Mouse (Mus musculus) adrenal gland, postnatal 10 days (tissue): Measurements from ENCODE around the gene Ttc23. TPM values are rescaled to one million over a fixed set of nuclear protein-coding genes. Genes with fewer than 3 reads are reported as not detected.
A peak's percentile ranks its signal among the peaks of the same experiment; 100 is the strongest.

Source experiments
- DNase-seq: peaks from one replicate; pipeline ENCODE4 v3.0.0; 2021; ENCODE audit warnings: mixed read lengths
- long read RNA-seq, 2 experiments: library from polyadenylated mRNA; stranded (forward); transcript quantifications; one replicate each; pipeline ENCODE4 v2.0.0; 2021
- total RNA-seq, 2 experiments: library from RNA; stranded (reverse); gene quantifications; 2 replicates each; pipeline ENCODE4 v1.2.3; 2021

The Ttc23 gene
- 10 to 100 TPM; 30.5 to 42.8 TPM for total RNA-seq
- long read RNA-seq, experiment 1, transcript Ttc23-203 (11 exons, 2,216 nt), result major isoform, 9 of 29 reads
- long read RNA-seq, experiment 1, partial matches to known transcripts, result 6 of 29 reads
- long read RNA-seq, experiment 1, other reads (novel, unspliced or antisense), result 10 of 29 reads
- long read RNA-seq, experiment 2, transcript Ttc23-203 (11 exons, 2,216 nt), result major isoform, 7 of 16 reads
- long read RNA-seq, experiment 2, partial matches to known transcripts, result 1 of 16 reads
- long read RNA-seq, experiment 2, other reads (novel, unspliced or antisense), result 6 of 16 reads

DNA sequence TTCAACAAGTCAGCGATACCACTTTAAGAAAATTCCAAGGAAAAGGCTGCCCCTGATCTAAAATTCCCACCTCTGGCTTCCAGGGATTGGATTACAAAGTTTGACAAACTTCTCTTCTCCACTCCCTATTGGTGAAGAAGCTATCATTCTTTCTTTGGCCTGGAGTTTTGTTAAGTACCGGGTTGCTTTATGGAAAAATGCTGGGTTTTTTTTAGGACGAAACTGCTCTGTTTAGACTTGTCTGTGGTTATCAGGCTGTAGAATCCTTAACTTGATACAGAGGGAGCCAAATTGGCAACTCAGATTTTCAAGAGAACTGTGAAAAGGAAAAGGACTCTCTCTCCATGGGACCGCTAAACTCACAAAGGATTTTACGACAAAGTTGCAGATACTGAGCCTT, at the start of gene Ttc23:
TSS of gene Ttc23 (plus strand) at position 134 of the 400 bp plus-strand sequence.
- DNase-seq, result peak; percentile 26

- peak; percentile 70 for DNase-seq
These were observed 49.2 kb upstream of the Ttc23 start for GRCm38 (mm10) chr7:67598050-67598449.

DNA sequence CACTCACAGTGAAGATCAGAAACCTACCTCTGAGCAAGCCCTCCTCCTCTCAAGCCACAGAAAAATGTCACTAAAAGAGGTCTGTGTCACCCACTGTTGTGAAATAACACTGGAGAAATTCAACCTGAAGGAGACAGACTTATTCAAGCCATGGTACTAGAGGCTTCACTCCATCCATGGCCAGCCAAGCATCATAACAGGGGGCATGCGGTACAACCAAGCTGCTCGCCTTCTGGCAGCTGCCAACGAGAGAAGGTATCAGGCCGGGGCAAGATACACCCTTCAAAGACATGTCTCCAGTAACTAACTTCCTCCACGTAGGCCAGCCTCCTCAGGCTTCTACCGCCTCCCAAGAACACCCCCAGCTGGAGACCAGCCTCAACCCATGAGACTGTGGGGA, 42.1 kb upstream of the Ttc23 start:
- no peak for DNase-seq

DNA sequence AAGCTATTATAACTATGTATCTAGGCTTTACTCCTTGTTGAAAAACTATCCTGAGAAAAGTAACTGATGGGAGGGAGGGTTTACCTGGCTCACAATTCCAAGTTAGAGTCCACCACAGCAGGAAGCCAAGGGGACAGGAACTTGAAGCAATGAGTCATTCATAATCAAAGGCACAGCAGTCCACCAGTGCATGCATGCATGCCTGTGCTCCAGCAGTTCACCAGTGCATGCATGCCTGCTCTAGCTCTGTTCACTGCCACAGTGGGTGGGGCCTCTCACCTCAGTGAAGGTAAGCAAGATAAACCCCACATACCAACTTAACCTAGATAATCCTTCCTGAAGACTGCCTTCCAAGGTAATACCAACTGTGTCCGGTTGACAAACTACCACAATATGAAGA, 41.0 kb upstream of the Ttc23 start:
- DNase-seq, result no peak

DNA sequence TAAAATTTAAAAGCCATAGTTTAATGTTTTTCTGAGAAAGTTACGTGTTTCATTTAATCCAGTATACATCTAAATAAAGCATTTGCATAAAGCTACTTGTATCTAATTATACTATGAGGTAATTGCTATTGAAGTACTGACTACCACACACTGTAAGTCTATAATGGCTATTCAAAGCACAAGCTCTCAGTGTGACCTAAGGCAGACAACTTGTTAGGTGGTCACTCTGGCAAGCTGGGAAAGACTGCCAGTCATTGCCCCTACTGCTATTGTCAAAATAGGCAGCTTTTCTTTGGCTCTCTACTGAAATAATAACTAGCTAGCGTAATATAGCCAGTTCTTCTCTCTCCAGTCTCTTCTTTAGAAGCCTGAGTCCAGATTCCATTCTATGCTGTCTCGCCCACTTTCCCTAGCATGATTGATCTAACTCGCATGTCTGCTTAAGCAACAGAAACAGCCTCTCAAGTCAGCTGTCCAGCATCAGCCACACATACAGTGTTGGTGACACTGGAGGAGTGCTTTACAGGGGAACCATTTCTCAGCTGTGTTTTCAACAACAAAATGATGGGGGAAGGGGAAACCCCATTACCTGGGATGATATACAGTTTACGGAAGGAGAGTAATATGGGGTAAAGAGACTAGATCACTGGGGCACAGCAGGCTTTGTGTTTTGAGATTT, 39.4 kb upstream of the Ttc23 start:
- no peak for DNase-seq

DNA sequence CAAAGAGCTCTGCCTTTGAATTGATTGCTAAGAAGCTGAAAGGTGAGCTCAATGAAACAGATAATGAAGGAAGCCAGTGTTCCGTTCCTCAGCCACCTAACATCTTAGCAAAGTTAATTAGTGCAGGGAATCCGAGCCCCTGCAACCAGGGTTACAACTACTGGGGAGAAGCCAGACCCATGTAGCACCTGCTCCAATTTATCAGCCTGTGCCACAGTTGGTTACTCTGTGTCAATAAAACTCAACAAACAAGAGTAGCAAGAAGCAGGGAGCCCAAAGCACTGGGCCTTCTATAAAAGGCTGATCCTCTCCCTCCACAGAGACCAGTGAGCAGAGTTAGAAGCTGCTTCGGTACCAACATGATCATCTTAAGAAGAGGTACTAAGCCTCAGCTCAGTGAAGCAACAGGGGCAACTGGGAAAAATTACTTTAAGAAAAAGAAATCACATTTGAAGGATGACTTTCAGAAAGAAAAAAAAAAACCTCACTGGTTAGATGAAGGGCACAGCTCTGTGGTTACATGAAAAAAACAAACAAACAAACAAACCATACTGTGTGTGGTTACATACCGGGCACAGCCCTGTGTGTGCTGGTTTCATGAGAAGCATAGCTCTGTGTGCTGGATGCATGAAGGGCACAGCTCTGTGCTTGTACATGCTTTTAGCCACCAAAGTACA, 38.7 kb upstream of the Ttc23 start:
- DNase-seq, result no peak

DNA sequence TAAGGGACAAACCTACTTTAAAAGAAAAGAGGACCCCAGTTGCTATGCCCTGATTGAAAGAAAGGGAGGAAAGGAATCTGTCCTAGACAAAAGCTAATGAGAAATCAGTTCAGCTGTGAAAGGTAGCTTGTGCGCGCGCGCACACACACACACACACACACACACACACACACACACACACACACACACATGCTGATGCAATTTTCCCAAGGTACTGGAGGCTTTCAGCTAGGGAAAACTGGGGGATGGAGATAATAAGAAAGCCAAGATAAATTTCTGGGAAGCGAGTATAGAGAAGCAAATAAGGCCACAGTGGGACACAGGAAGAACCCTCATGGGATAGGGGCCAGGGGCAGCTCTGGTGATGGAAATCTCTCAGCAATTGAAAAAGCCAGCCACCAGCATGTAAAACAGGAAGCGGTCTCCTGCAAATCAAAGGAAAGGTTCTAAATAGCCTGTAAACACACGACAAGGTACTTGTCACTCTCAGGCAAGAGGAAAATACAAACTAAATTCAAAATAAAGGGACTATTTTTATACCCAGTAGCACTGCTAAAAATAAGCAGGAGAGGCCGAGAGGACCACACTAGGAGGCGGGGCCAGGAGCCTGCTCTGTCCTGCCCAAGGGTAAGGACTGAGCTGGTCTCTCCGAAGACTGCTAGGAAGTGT, 33.3 kb upstream of the Ttc23 start:
- DNase-seq, result no peak

DNA sequence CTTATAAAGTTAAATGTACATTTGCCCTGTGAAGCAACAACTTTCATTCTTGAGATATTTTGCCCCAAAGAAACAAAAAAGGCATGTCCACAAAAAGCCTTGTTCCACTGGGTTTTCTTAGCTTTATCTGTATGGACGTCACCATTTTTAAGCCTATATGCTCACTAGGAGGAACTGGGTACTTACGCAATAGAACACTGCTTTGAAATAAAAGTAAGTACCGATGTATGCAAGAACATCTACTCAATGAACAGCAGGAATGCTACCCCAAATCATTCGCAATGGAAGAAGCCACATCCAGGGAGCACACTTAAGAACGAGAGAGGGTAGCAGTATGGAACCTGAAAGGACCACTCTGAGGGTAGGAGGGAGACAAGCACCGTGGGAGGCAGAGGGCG, 32.7 kb upstream of the Ttc23 start:
- no peak for DNase-seq

DNA sequence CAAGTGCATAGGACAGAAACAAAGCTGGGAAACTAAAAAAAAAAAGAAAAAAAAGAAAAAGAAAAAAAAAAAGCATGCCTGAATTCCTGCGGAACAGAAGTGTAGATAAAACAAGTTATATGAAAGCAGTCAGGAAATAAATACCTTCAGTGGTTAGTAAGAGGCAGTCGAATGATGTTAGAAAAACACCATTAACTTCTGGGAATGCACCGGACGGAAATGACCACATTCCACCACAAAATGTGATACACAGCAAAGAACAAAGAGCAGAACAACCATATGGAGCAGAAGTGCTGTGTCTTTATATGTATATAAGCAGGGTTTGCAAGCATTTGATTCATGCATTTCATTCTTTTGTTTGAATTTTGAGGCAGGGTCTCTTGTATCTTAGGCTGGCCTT, 30.3 kb upstream of the Ttc23 start:
- DNase-seq, result no peak

- no peak for DNase-seq
These were observed 29.6 kb upstream of the Ttc23 start for GRCm38 (mm10) chr7:67617646-67618045.

DNA sequence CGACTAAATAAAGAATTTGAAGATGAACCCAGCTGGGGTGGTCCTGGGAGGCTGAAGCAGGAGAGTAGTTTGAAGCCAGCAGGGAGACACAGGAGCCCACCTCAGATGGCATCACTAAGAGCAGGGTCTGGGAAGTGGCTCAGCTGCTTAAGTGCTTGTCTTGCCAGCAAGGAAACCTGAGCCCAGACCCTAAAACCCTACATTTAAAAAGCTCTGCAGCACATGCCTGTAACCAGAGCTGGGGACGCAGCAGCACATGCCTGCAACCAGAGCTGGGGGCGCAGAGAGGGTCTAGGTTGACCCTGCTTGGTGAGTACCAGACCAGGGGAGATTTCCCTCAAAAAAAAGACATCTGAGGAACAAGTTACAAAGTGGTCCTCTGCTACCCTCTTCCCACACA, 28.9 kb upstream of the Ttc23 start:
- no peak for DNase-seq

DNA sequence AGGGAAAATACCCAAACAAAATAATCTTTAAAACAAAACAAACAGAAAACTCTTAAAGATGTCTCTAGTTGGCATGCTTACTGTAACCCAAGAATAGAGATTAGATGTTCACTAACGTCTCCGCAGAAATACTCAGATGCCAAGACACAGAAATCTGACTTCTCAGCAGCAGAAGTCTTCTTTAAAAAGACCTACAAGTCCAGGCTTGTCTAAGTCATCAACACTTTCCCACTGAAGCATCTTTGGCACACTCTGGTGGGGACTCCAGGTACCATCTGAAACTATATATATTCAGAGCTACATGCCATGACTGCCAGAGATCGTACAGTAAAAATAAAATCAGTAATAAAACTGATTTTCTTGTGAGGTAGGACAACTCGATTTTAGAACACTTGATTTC, 27.4 kb upstream of the Ttc23 start:
- DNase-seq, result no peak

DNA sequence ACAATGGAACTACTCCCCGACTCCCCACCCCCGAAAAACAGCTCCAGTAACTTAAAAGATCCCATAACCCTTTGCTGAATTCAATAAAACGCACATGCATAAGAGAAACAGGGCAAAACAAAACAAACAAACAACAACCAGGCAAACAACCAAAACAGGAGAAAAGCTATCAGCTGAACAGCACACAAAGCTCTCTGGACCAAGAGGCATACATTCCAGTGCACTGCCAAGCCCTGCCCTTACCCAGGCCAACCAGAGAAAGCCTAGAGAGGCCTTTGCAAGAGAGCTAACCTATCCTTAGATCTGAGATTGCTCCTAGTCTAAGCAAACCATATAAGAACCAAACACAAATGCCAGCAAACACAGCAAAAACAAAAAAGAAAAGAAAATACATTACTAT, 25.1 kb upstream of the Ttc23 start:
- DNase-seq, result no peak

GRCm38 (mm10) chr7:67626671-67627070, 20.5 kb upstream of the Ttc23 start:
- no peak for DNase-seq

DNA sequence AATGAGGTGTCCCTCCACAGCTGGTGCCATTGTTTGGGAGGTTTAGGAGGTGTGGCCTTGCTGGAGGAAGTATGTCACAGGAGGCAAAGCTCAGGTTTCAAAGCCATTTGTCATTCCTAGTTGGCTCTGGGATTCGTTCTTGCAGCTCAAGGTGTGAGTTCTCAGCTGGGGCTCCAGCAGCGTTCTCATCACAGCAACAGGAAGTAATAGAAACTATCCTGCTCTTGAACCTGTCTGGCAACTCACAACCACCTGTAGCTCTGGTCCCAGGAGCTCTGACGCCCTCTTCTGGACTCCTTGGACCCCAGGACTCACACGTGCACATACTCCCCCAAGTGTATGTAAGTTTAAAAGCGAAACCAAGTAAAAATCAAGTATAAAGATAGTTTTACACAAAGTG, 17.5 kb upstream of the Ttc23 start:
- no peak for DNase-seq

- DNase-seq, result peak; percentile 82
These were observed 16.4 kb upstream of the Ttc23 start for GRCm38 (mm10) chr7:67630817-67631216.

DNA sequence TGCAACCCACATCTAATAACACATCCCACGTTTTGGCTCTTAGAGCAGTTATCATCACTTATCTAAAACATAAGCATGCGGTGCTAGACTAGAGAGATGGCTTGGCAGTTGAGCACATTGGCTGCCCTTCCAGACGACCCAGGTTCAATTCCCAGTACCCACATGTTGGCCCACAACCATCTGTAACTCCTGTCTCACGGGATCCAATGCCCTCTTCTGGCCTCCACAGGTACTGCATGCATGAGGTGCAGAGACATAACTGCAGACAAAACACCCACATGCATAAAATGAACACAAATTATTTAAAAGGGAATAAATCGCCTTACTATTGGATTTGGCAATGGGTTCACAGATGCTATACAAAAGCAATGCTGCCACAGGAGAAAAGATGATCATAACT, 14.8 kb upstream of the Ttc23 start:
- DNase-seq, result no peak

DNA sequence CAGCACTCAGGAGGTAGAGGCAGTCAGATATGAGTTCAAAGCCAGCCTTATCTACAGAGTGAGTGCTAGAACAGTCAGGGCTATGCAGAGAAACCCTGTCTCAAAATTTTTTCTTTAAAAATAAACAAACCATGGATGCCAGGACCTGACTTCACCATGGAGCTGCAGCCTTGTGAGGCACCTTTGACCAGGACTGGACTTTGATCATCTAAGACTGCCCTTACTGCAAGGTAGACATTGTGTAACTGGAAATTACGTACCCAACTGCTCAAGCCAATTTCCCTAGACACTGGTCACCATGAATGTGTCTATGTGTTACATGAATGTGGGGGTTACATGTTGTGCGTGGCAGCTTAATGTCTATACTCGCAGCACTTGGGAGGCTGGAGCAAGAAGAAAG, 13.0 kb upstream of the Ttc23 start:
- DNase-seq, result no peak

DNA sequence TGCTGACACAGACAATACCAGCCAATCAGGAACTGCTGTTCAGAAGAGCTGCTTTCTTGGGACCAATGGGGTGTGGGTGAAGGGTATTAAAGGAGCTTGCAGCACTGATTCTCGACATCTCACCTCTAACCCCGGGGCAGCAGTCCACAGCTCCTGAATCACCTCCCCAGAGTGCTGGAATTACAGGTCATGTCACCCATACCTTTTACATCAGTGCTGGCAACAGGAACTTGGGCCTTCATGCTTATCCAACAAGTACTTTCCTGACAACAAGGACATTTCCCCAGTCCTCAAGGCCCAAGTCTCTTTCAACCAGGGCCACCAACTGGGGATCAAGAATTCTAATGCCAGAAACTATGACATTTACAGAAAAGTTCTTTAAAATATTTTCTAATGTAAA, 11.0 kb upstream of the Ttc23 start:
- no peak for DNase-seq

GRCm38 (mm10) chr7:67639006-67639405, 8.2 kb upstream of the Ttc23 start:
- DNase-seq, result peak; percentile 26

GRCm38 (mm10) chr7:67642955-67643354, 4.3 kb upstream of the Ttc23 start:
- no peak for DNase-seq

- DNase-seq, result no peak
These were observed 2.9 kb upstream of the Ttc23 start for GRCm38 (mm10) chr7:67644291-67644690.
